Comparison of ENCODE assay signal across 8 mouse cellular contexts in genomic region chr11:104230066-104230778, GRCm38 (mm10). TPM values are rescaled to one million over a fixed set of nuclear protein-coding genes. Genes with fewer than 3 reads are reported as not detected.
A peak's percentile ranks its signal among the peaks of the same experiment; 100 is the strongest.
DNase-seq lines count a peak whose midpoint lies in the region; ATAC-seq and TF ChIP-seq lines count a peak whose summit lies in the region.

No protein-coding gene starts in this region.

- no peaks in the 10 kb centered on the region for H3K79me2 ChIP-seq in liver, adult 2 months (ENCODE audit: control insufficient read depth, insufficient read depth, low read length)

- TF ChIP-seq CTCF in liver, adult 2 months (IDR thresholded peaks at IDR 0.05; ENCODE audit: low read depth, low read length): peak; percentile 15; the same call in 1 of the 2 replicates

- 15% methylated on average over 9 of the region's 9 CpGs for WGBS in liver, adult 2 months
- WGBS in forebrain, embryonic 10.5 days: 12% methylated on average over 9 of the region's 9 CpGs
- 10% methylated on average over 9 of the region's 9 CpGs for WGBS in midbrain, embryonic 14.5 days

- no peak overlapping the region for H3K9ac ChIP-seq in liver, adult 2 months (ENCODE audit: low read depth, low read length)
- peak overlapping the region; percentile 98; the same call in 1 of the 2 replicates for H3K9ac ChIP-seq in midbrain, embryonic 14.5 days (replicated peaks; ENCODE audit: low read length)

- no peak overlapping the region; the same call in 1 of the 2 replicates for H3K4me3 ChIP-seq in liver, adult 2 months (ENCODE audit: insufficient read depth, low read depth, low read length)
- H3K4me3 ChIP-seq in forebrain, embryonic 10.5 days: peak overlapping the region; percentile 61
- peak overlapping the region; percentile 95 for H3K4me3 ChIP-seq in midbrain, embryonic 14.5 days (replicated peaks; ENCODE audit: low read depth, low read length)

- no peak for TF ChIP-seq POLR2A in liver, adult 2 months (IDR thresholded peaks at IDR 0.05; ENCODE audit: extremely low read depth, insufficient read depth, low read length)

- no peaks in the 10 kb centered on the region for H3K36me3 ChIP-seq in liver, adult 2 months (ENCODE audit: control insufficient read depth, insufficient read depth, low read length)
- H3K36me3 ChIP-seq in forebrain, embryonic 10.5 days (replicated peaks): no peaks in the 10 kb centered on the region
- H3K36me3 ChIP-seq in midbrain, embryonic 14.5 days (ENCODE audit: control insufficient read depth, insufficient read depth, low read length): no peaks in the 10 kb centered on the region

- peak overlapping the region; percentile 75 for H3K4me2 ChIP-seq in midbrain, embryonic 14.5 days (ENCODE audit: low read length)

- ATAC-seq in midbrain, embryonic 14.5 days (ENCODE audit: low FRiP score, low TSS enrichment): no peak
- no peak for ATAC-seq in monocyte, adult 5-6 weeks (replicated peaks; ENCODE audit: insufficient number of reproducible peaks, low FRiP score, low TSS enrichment, poor library complexity, severe bottlenecking)

- H3K4me1 ChIP-seq in liver, adult 2 months (ENCODE audit: control insufficient read depth, insufficient read depth, low read length): peaks cover 14% of the 10 kb centered on the region; the same call in 1 of the 2 replicates
- H3K4me1 ChIP-seq in forebrain, embryonic 10.5 days: peaks cover 48% of the 10 kb centered on the region
- peaks cover 13% of the 10 kb centered on the region for H3K4me1 ChIP-seq in midbrain, embryonic 14.5 days (ENCODE audit: control insufficient read depth, insufficient read depth, low read length)

- no peak overlapping the region for H3K27ac ChIP-seq in liver, adult 2 months (replicated peaks; ENCODE audit: insufficient read depth, low read depth, low read length)
- H3K27ac ChIP-seq in forebrain, embryonic 10.5 days: peak overlapping the region; percentile 91
- H3K27ac ChIP-seq in midbrain, embryonic 14.5 days (replicated peaks; ENCODE audit: low read depth, low read length): peak overlapping the region; percentile 97

- H3K9me3 ChIP-seq in forebrain, embryonic 10.5 days: no peaks in the 10 kb centered on the region
- no peaks in the 10 kb centered on the region for H3K9me3 ChIP-seq in midbrain, embryonic 14.5 days (ENCODE audit: control insufficient read depth, low read length)

- H3K27me3 ChIP-seq in liver, adult 2 months (ENCODE audit: control insufficient read depth, insufficient read depth, low read length): peaks cover 15% of the 10 kb centered on the region
- peaks cover 60% of the 10 kb centered on the region for H3K27me3 ChIP-seq in forebrain, embryonic 10.5 days (ENCODE audit: poor library complexity, severe bottlenecking)
- no peaks in the 10 kb centered on the region for H3K27me3 ChIP-seq in midbrain, embryonic 14.5 days (ENCODE audit: control insufficient read depth, insufficient read depth, low read length)

- peak; percentile 54 for DNase-seq in liver, adult 2 months (ENCODE audit: extremely low read depth, low read depth, low spot score)
- DNase-seq in liver: no peak
- DNase-seq in forebrain, embryonic 10.5 days (ENCODE audit: extremely low spot score, low spot score): no peak
- peak; percentile 61 to 66 for DNase-seq in kidney, adult 8-10 months
- peak; percentile 66 for DNase-seq in midbrain, embryonic 14.5 days
- no peak for DNase-seq in layer of hippocampus, adult 18-20 months (ENCODE audit: low spot score in 2 of 2)
- no peak for DNase-seq in left cerebral cortex, adult 9 months (ENCODE audit: low spot score in 2 of 2)

RNA-seq across cellular contexts. Expression of gene Mapt, which starts 1.0 kb away (rescaled TPM):
- total RNA-seq in liver, adult 2 months (2014; rRNA removed): 1.5 and 1.6 TPM in 2 replicates
- 1.2 and 1.4 TPM in 2 replicates for polyA plus RNA-seq in liver, adult 2 months (2012; rRNA removed)
- polyA plus RNA-seq in forebrain, embryonic 10.5 days (2016; fragmentation: Nextera tagmentation; extraction: Ambion mirVana): 2.9 and 8.1 TPM in 2 replicates
- polyA plus RNA-seq in midbrain, embryonic 14.5 days (2014; fragmentation: Nextera tagmentation; extraction: Ambion mirVana): 836 and 875 TPM in 2 replicates
- 100 to 1,000 TPM; 329 to 337 TPM for total RNA-seq in layer of hippocampus, adult 18-20 months (2021)
- 0.38 TPM in 1 of 3 replicates, not detected in the others for total RNA-seq in monocyte, adult 5-6 weeks (2017)

RNA-seq across cellular contexts. Expression of gene Sppl2c, which starts 44.1 kb away (rescaled TPM):
- total RNA-seq in liver, adult 2 months (2014; rRNA removed): not detected in 2 replicates
- polyA plus RNA-seq in liver, adult 2 months (2012; rRNA removed): not detected in 2 replicates
- not detected in 2 replicates for polyA plus RNA-seq in forebrain, embryonic 10.5 days (2016; fragmentation: Nextera tagmentation; extraction: Ambion mirVana)
- polyA plus RNA-seq in midbrain, embryonic 14.5 days (2014; fragmentation: Nextera tagmentation; extraction: Ambion mirVana): not detected in 2 replicates
- not detected for total RNA-seq in layer of hippocampus, adult 18-20 months (2021)
- not detected in 3 replicates for total RNA-seq in monocyte, adult 5-6 weeks (2017)

Comparison
In these comparisons a context has a peak if more than half of its experiments do, and no peak if none do; other contexts are left out.
1. DNase-seq: peak in liver, adult 2 months (single experiment), kidney, adult 8-10 months (2 of 2) and midbrain, embryonic 14.5 days (single experiment); none in liver (single experiment), forebrain, embryonic 10.5 days (single experiment), layer of hippocampus, adult 18-20 months (0 of 2) and left cerebral cortex, adult 9 months (0 of 2).
2. RNA of gene Mapt, which starts 1.0 kb away (total RNA-seq): 329 to 337 TPM in layer of hippocampus, adult 18-20 months; 1.5 to 1.6 TPM in liver, adult 2 months and 0.38 TPM in monocyte, adult 5-6 weeks; every median in the first group is over 100 times any median in the second.